Mouse (Mus musculus): ENCODE results near the gene Wfikkn2. TPM values are rescaled to one million over a fixed set of nuclear protein-coding genes. Genes with fewer than 3 reads are reported as not detected.

Wfikkn2 gene
- polyA plus RNA-seq, 1 experiment, result 0.02 TPM

- TF ChIP-seq GATA1 (IDR thresholded peaks at IDR 0.05; ENCODE audit: low read length), result no peak
These were observed 32.8 kb downstream of the Wfikkn2 start for GRCm38 (mm10) chr11:94212997-94213396.

GRCm38 (mm10) chr11:94212489-94212836, 33.3 kb downstream of the Wfikkn2 start:
- TF ChIP-seq GATA1 (IDR thresholded peaks at IDR 0.05; ENCODE audit: low read length), result no peak

- no peak for TF ChIP-seq GATA1 (IDR thresholded peaks at IDR 0.05; ENCODE audit: low read length)
These were observed 33.9 kb downstream of the Wfikkn2 start for GRCm38 (mm10) chr11:94211651-94212488.

DNA sequence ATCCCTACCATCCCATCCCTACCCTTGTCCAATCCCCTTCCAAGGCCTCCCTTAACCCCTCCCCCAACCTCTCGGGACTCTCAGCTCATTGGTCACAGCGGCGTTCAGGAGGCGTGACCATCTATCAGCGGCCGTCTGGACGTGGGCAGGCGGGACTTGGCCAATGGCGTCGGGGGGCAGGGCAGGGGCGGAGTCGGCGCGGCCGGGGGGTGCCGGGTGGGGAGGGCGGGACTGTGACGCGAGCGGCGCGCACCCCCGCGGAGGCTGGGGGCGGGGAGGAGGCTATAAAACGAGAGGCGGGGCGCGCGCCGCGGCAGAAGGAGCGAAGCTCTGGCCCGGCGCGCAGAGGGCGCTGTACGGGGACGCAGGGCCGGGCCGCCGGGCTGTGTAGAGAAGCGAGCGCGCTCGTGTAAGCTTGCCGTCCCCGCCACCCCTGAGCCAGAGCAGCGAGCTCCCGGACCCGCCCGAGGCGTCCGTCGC, 34.6 kb downstream of the Wfikkn2 start, which contains the start of gene Tob1:
Tob1 (plus strand) TSS at position 331 of the 480 bp plus-strand sequence.
- TF ChIP-seq GATA1 (IDR thresholded peaks at IDR 0.05; ENCODE audit: low read length), result no peak

DNA sequence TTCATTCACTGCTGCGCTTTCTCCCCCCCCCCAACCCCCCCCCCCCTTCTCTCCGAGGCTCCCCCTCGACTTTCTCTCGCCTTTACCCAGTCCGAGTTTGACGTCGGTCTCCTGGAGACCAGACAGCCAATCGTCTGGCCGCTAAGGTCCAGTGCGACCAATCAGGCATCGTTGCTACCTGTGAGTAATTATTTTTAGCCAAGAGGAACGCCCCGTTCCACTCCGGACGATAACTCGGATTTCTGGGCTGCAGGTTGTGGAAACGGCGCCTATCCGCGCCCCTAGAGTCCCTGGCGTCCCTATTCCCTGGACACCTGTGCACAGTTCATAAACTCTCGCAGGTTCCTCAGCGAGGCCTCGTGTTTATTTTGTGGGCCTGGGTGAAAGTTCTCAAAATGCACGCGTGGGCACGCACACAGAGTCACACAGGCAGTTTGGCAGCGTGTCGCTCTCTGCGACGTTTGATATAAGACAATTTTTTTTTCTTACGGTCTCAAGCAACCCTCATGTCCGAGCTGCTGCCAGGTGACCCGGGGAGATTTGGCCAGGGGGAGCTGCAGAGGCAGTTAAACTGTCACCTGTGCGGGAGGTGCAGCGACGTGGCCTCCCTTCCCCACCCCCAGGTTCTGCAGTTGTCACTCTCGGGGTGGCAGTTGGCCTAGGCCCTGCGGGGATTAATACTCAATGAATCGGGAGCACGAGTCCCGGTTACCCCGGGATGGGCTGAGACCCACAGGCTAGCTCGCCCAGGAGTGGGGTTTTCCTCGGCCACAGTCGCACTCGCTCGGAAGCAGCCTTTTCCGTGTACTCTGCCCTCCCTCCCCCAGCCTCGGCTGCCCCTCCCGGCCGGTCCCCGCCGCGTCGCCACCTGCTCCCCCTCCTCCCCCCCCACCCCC, 35.4 kb downstream of the Wfikkn2 start:
- TF ChIP-seq GATA1 (IDR thresholded peaks at IDR 0.05; ENCODE audit: low read length), result no peak

DNA sequence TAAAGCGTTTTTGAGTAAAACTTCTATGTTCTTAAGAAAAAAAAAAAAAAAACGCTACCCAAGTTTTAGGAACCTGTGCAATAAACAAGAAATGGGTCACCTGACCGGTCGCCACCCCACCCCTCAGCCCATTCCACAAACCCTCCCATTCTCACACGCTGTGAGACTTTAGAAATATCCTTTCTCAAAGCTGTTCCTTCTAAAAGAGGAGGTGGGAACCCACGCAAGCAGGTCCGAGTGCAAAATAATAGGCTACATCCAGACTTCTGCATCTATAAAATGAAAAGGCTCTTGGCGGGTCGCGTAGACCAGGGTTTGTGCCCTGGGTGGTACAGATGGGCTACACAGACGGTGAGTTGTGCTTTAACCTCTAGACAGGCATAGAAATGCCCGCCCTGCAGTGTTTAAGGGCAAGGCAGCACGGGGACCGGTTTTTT, 36.1 kb downstream of the Wfikkn2 start:
- no peak for TF ChIP-seq GATA1 (IDR thresholded peaks at IDR 0.05; ENCODE audit: low read length)

- no peak for TF ChIP-seq GATA1 (IDR thresholded peaks at IDR 0.05; ENCODE audit: low read length)
These were observed 36.8 kb downstream of the Wfikkn2 start for GRCm38 (mm10) chr11:94208811-94209675.

DNA sequence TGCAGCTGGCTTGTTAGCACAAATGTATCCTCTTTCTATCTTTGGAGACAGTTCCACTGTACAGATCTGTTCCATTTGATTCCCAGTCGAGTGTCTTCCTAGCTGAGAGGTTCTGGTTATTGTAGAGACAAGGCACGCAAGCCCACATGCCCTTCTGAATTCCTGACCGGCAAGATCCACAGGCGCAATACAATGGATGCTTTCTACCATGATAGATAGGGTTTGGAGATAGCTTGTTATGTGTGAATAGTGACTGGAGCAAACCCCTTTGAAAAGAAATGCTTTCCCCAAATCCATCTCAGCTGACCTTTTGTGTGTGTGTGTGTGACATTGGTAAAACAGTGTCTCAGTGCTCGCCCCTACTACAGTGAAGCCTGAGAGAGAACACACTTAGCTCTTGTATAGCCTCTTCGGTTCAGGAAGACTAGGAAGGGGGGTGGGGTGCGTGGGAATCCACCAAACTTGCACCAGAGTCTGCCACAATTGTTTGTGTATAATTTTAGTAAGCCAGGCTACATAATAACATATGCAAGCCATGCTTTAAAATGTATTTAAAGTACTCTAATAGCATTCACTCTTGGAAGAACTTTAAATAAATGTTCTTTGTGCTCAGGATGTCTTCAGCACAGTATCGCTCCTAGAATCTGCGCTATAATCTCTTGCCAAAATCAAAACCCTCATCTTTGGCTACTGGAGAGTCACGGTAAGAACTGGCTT, 39.2 kb downstream of the Wfikkn2 start:
- no peak for TF ChIP-seq GATA1 (IDR thresholded peaks at IDR 0.05; ENCODE audit: low read length)

DNA sequence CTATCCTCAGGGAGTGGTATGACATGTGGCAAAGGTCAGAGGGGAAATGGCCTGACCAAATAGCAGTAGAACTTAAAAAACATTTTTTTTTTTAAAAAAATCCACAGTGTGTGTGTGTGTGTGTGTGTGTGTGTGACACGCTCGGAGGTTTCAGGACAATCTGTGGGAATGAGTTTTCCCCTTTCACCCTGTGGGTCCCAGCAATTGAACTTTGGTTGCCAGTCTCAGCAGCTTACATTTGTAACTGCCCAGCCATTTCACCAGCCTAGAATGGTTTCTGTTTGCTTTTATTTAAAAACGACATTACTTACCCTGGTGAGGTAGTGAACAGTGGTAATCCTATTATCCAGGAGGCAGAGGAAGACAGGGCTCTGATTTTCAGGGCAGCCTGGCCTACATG, 42.7 kb downstream of the Wfikkn2 start:
- no peak for TF ChIP-seq GATA1 (IDR thresholded peaks at IDR 0.05; ENCODE audit: low read length)

DNA sequence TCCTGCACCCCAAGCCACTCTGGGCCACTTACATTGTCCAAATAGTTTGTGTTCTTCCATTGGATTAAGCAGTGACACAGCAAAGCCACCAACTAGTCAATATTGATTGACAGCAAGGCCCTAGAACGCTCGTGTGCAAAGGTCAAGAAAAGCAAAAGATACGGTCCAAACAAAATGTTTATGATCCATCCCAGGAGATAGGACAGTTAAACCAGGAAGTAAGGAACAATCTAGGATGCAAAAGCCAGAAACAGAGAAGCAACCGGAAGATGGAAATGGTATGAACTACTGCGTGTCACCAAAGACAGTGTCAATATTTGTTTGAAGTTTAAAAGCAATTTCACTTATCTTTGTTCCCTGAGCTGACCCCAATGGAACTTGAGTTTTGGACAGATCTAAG, 43.7 kb downstream of the Wfikkn2 start:
- no peak for TF ChIP-seq GATA1 (IDR thresholded peaks at IDR 0.05; ENCODE audit: low read length)

GRCm38 (mm10) chr11:94200422-94200821, 45.4 kb downstream of the Wfikkn2 start:
- TF ChIP-seq GATA1 (IDR thresholded peaks at IDR 0.05; ENCODE audit: low read length), result no peak

- no peak for TF ChIP-seq GATA1 (IDR thresholded peaks at IDR 0.05; ENCODE audit: low read length)
These were observed 46.0 kb downstream of the Wfikkn2 start for GRCm38 (mm10) chr11:94199771-94200170.

- TF ChIP-seq GATA1 (IDR thresholded peaks at IDR 0.05; ENCODE audit: low read length), result no peak
These were observed 47.2 kb downstream of the Wfikkn2 start for GRCm38 (mm10) chr11:94198405-94199146.

- no peak for TF ChIP-seq GATA1 (IDR thresholded peaks at IDR 0.05; ENCODE audit: low read length)
These were observed 49.5 kb downstream of the Wfikkn2 start for GRCm38 (mm10) chr11:94196311-94196710.

All from G1E-ER4 (cell line).